8 mouse cellular contexts compared by ENCODE assay signal in the genomic region with DNA sequence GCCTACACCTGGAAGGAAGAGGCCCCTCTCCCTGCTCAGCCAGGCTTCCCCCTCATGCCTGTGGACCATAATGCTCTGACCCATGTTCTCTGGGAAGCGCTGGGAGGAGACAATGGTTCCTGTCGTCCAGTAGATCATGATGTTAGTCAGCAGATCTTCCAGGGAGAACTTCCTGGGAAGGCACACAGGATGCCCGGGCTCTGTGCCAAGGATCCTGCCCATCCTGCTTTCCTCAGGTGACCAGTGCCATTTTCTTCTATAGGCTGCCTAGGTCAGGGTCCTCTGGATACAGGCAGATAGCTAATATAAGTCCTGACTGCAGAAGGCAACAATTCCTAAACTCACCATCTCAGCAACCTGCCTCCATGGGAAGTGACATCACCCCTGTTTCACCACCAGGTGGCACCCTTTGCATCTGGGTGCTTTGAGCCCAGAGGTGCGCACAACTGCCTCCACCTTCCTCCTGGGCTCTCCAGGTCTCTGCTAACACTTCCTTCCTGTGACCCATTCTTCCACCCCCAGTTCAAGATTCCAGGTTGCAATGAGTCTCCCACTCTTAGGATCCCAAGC. TPM values are rescaled to one million over a fixed set of nuclear protein-coding genes. Genes with fewer than 3 reads are reported as not detected.
DNase-seq lines count a peak whose midpoint lies in the region; ATAC-seq and TF ChIP-seq lines count a peak whose summit lies in the region.

No protein-coding gene starts in this region.

- no peaks in the 10 kb centered on the region for H3K36me3 ChIP-seq in kidney, adult 2 months (ENCODE audit: control insufficient read depth, insufficient read depth, low read length)
- no peaks in the 10 kb centered on the region for H3K36me3 ChIP-seq in kidney, embryonic 14.5 days (ENCODE audit: control insufficient read depth, insufficient read depth, low read length)
- no peaks in the 10 kb centered on the region for H3K36me3 ChIP-seq in ES-Bruce4 (ENCODE audit: control insufficient read depth, insufficient read depth, low read length, poor library complexity, severe bottlenecking)

- TF ChIP-seq CTCF in kidney, adult 2 months (conservative IDR thresholded peaks at IDR 0.05; ENCODE audit: insufficient read depth, insufficient read length, low read depth, low read length): peak; percentile 90
- TF ChIP-seq CTCF in ES-Bruce4 (IDR thresholded peaks at IDR 0.05; ENCODE audit: low read depth, low read length): peak; percentile 98
- TF ChIP-seq CTCF in lung, adult 2 months (IDR thresholded peaks at IDR 0.05; ENCODE audit: insufficient read depth, low read length): peak; percentile 92

- DNase-seq in kidney, adult 2 months: peak; percentile 47
- DNase-seq in brain, adult 2 months (ENCODE audit: low read depth, low spot score): peak; percentile 50
- DNase-seq in lung, adult 2 months: peak; percentile 53
- DNase-seq in thymus, adult 18-20 months: peak; percentile 28 to 31
- DNase-seq in left cerebral cortex, postnatal 14 days (ENCODE audit: low spot score in 2 of 2): no peak
- no peak for DNase-seq in cerebellum, adult 11 months

- H3K4me1 ChIP-seq in kidney, adult 2 months (ENCODE audit: control insufficient read depth, insufficient read depth, low read length): no peaks in the 10 kb centered on the region
- no peaks in the 10 kb centered on the region for H3K4me1 ChIP-seq in kidney, embryonic 14.5 days (ENCODE audit: control insufficient read depth, insufficient read depth, low read length)
- H3K4me1 ChIP-seq in ES-Bruce4 (ENCODE audit: control insufficient read depth, insufficient read depth, low read length): peaks cover 5% of the 10 kb centered on the region
- no peaks in the 10 kb centered on the region for H3K4me1 ChIP-seq in lung, adult 2 months (ENCODE audit: control insufficient read depth, insufficient read depth, low read length)

- no peak overlapping the region for H3K4me3 ChIP-seq in kidney, adult 2 months (ENCODE audit: insufficient read depth, low read depth, low read length)
- no peak overlapping the region for H3K4me3 ChIP-seq in kidney, embryonic 14.5 days (ENCODE audit: low read length)
- H3K4me3 ChIP-seq in ES-Bruce4 (ENCODE audit: low read depth, low read length): no peak overlapping the region
- H3K4me3 ChIP-seq in lung, adult 2 months (replicated peaks; ENCODE audit: extremely low read depth, low read depth, low read length): no peak overlapping the region

- 47% methylated on average over 4 of the region's 4 CpGs for WGBS in kidney, adult 2 months
- WGBS in kidney, embryonic 14.5 days: 59% methylated on average over 4 of the region's 4 CpGs
- 44% methylated on average over 4 of the region's 4 CpGs for WGBS in lung, adult 2 months

- H3K27ac ChIP-seq in kidney, adult 2 months (ENCODE audit: insufficient read depth, low read depth, low read length): no peak overlapping the region
- H3K27ac ChIP-seq in kidney, embryonic 14.5 days (ENCODE audit: low read depth, low read length): no peak overlapping the region
- H3K27ac ChIP-seq in ES-Bruce4 (ENCODE audit: insufficient read depth, low read length): no peak overlapping the region

- no peaks in the 10 kb centered on the region for H3K27me3 ChIP-seq in kidney, adult 2 months (replicated peaks; ENCODE audit: control insufficient read depth, insufficient read depth, low read length)
- H3K27me3 ChIP-seq in kidney, embryonic 14.5 days (ENCODE audit: control insufficient read depth, insufficient read depth, low read length): no peaks in the 10 kb centered on the region
- no peaks in the 10 kb centered on the region for H3K27me3 ChIP-seq in ES-Bruce4 (ENCODE audit: control insufficient read depth, insufficient read depth, low read length, poor library complexity, severe bottlenecking)

- TF ChIP-seq POLR2A in kidney, adult 2 months (IDR thresholded peaks at IDR 0.05; ENCODE audit: low read depth, low read length): no peak
- no peak for TF ChIP-seq POLR2A in ES-Bruce4 (IDR thresholded peaks at IDR 0.05; ENCODE audit: insufficient read depth, low read length)
- TF ChIP-seq POLR2A in lung, adult 2 months (IDR thresholded peaks at IDR 0.05; ENCODE audit: borderline replicate concordance, extremely low read depth, low read depth, low read length): no peak

- no peaks in the 10 kb centered on the region for H3K9me3 ChIP-seq in kidney, embryonic 14.5 days (ENCODE audit: control insufficient read depth, low read length)
- H3K9me3 ChIP-seq in ES-Bruce4 (replicated peaks; ENCODE audit: control insufficient read depth, insufficient read depth, low read length, poor library complexity, severe bottlenecking): no peaks in the 10 kb centered on the region

- TF ChIP-seq EP300 in ES-Bruce4 (IDR thresholded peaks at IDR 0.05; ENCODE audit: insufficient read depth, low read depth, low read length): no peak

- H3K9ac ChIP-seq in kidney, embryonic 14.5 days (ENCODE audit: low read depth, low read length): no peak overlapping the region
- no peak overlapping the region for H3K9ac ChIP-seq in ES-Bruce4 (ENCODE audit: low read depth, poor library complexity, severe bottlenecking)

- H3K4me2 ChIP-seq in kidney, embryonic 14.5 days (replicated peaks; ENCODE audit: low read depth, low read length): no peak overlapping the region

- intact Hi-C loops in left cerebral cortex, postnatal 14 days (cut with DNase I): no loop called here

- no peak for ATAC-seq in kidney, embryonic 14.5 days (ENCODE audit: low FRiP score, low TSS enrichment)

RNA-seq across cellular contexts. Expression of a gene that starts 34.1 kb away (rescaled TPM):
- 26.7 and 28.7 TPM in 2 replicates for polyA plus RNA-seq in kidney, adult 2 months (2012; rRNA removed)
- polyA plus RNA-seq in kidney, embryonic 14.5 days (2014; fragmentation: Nextera tagmentation; extraction: Ambion mirVana): 4.0 and 7.5 TPM in 2 replicates
- polyA plus RNA-seq in ES-Bruce4 (2011; ENCODE audit: insufficient read depth, insufficient read length, low read depth, missing spikeins): 26.9 and 27.7 TPM in 2 replicates
- polyA plus RNA-seq in lung, adult 2 months (2012; rRNA removed): 70.4 and 81.7 TPM in 2 replicates
- total RNA-seq in left cerebral cortex, postnatal 14 days (2021): 1 to 10 TPM; 8.8 to 9.3 TPM

RNA-seq across cellular contexts. Expression of a gene that starts 41.4 kb away (rescaled TPM):
- polyA plus RNA-seq in kidney, adult 2 months (2012; rRNA removed): 2.9 and 3.8 TPM in 2 replicates
- 0.51 and 0.54 TPM in 2 replicates for polyA plus RNA-seq in kidney, embryonic 14.5 days (2014; fragmentation: Nextera tagmentation; extraction: Ambion mirVana)
- 53.2 and 60.3 TPM in 2 replicates for polyA plus RNA-seq in ES-Bruce4 (2011; ENCODE audit: insufficient read depth, insufficient read length, low read depth, missing spikeins)
- 11.4 and 11.5 TPM in 2 replicates for polyA plus RNA-seq in lung, adult 2 months (2012; rRNA removed)
- 1 to 10 TPM in 1 of 2 experiments, under 1 TPM in 1; 0.37 to 1.9 TPM for total RNA-seq in left cerebral cortex, postnatal 14 days (2021)

RNA-seq across cellular contexts. Expression of a gene that starts 44.5 kb away (rescaled TPM):
- polyA plus RNA-seq in kidney, adult 2 months (2012; rRNA removed): 69.9 and 73.3 TPM in 2 replicates
- 2.8 and 3.8 TPM in 2 replicates for polyA plus RNA-seq in kidney, embryonic 14.5 days (2014; fragmentation: Nextera tagmentation; extraction: Ambion mirVana)
- 15.1 and 16.9 TPM in 2 replicates for polyA plus RNA-seq in ES-Bruce4 (2011; ENCODE audit: insufficient read depth, insufficient read length, low read depth, missing spikeins)
- 116 and 142 TPM in 2 replicates for polyA plus RNA-seq in lung, adult 2 months (2012; rRNA removed)
- 10 to 100 TPM; 17.0 to 19.1 TPM for total RNA-seq in left cerebral cortex, postnatal 14 days (2021)

Comparison
In these comparisons a context has a peak if more than half of its experiments do, and no peak if none do; other contexts are left out.
1. DNase-seq: peak in kidney, adult 2 months (single experiment), brain, adult 2 months (single experiment), lung, adult 2 months (single experiment) and thymus, adult 18-20 months (2 of 2); none in left cerebral cortex, postnatal 14 days (0 of 2) and cerebellum, adult 11 months (single experiment).
2. Peak in every context shown above with its lines, with median percentiles within 50 percentile points of each other: CTCF ChIP-seq.